Mouse (Mus musculus) intestine, embryonic 16.5 days (tissue): ENCODE measurements around the gene Hist1h4h. TPM values are rescaled to one million over a fixed set of nuclear protein-coding genes. Genes with fewer than 3 reads are reported as not detected.
"Not testable (repeated sequence)": the region's sequence is repeated elsewhere in the genome, so short reads cannot be mapped to it uniquely, and the experiment has no call there.

Source experiments
- ATAC-seq: fragments of 200-750 bp; cut with Nextera tagmentation; 2 replicates; pipeline ENCODE4 v1.8.0; 2017; ENCODE audit warnings: moderate TSS enrichment, moderate library complexity
- H3K27ac ChIP-seq: fragments of 300-500 bp; sonication (generic); 2 replicates; pipeline ENCODE4 v1.5.1; 2014; ENCODE audit warnings: mild to moderate bottlenecking, low read length
- H3K27me3 ChIP-seq: fragments of 300-500 bp; sonication (generic); replicated peaks from 2 replicates; pipeline ENCODE4 v1.6.1; 2014; ENCODE audit warnings: low read length, control low read depth, mixed read lengths; ENCODE audit not compliant: control insufficient read depth, insufficient read depth
- H3K36me3 ChIP-seq: fragments of 300-500 bp; sonication (generic); 2 replicates; pipeline ENCODE4 v1.6.1; 2014; ENCODE audit warnings: low read length, control low read depth; ENCODE audit not compliant: control insufficient read depth, insufficient read depth
- H3K4me1 ChIP-seq: fragments of 300-500 bp; sonication (generic); 2 replicates; pipeline ENCODE4 v1.6.1; 2014; ENCODE audit warnings: low read length, control low read depth, mixed read lengths; ENCODE audit not compliant: control insufficient read depth, insufficient read depth
- H3K4me2 ChIP-seq: fragments of 300-500 bp; sonication (generic); 2 replicates; pipeline ENCODE4 v1.6.1; 2014; ENCODE audit warnings: low read depth, low read length, control low read depth
- H3K4me3 ChIP-seq: fragments of 300-500 bp; sonication (generic); 2 replicates; pipeline ENCODE4 v1.5.1; 2014; ENCODE audit warnings: mild to moderate bottlenecking, low read length
- H3K9ac ChIP-seq: fragments of 300-500 bp; sonication (generic); 2 replicates; pipeline ENCODE4 v1.6.1; 2014; ENCODE audit warnings: low read depth, low read length
- H3K9me3 ChIP-seq: fragments of 300-500 bp; sonication (generic); 2 replicates; pipeline ENCODE4 v1.6.1; 2016; ENCODE audit warnings: low read length, control low read depth; ENCODE audit not compliant: control insufficient read depth
- WGBS: fragments of 180-500 bp; shearing (Covaris S2); extraction: QIAGEN DNeasy Blood & Tissue Kit; methylation state at CpG from one replicate; pipeline ENCODE4 v1.1.7; 2014; 5-methylcytosine and 5-hydroxymethylcytosine counted together
- polyA plus RNA-seq: library from polyadenylated mRNA; unstranded; fragments of >200 nt; fragmentation: Nextera tagmentation; extraction: Ambion mirVana; gene quantifications from 2 replicates; pipeline ENCODE4 v1.2.1, GENCODE M21; 2015

The Hist1h4h gene
- polyA plus RNA-seq, 1 experiment from 2014 or later: 3.5 TPM

- Histone ChIP-seq H3K4me3 (no peak overlapping the region), H3K9me3 (no peaks in the 10 kb centered on the region), H3K27ac (no peak overlapping the region), H3K4me1 (peaks cover 14% of the 10 kb centered on the region), H3K27me3 (no peaks in the 10 kb centered on the region), H3K36me3 (no peaks in the 10 kb centered on the region), H3K4me2 (no peak overlapping the region), H3K9ac (no peak overlapping the region)
- WGBS: 68% methylated on average over 5 of the region's 5 CpGs
- no peak for ATAC-seq
Measured at GRCm38 (mm10) chr13:23529005-23529404, 1.8 kb upstream of the Hist1h4h start.

GRCm38 (mm10) chr13:23529480-23530165 lies 1.2 kb upstream of the Hist1h4h start:
- no peak overlapping the region for H3K27ac ChIP-seq
- ATAC-seq: no peak
- peak overlapping the region; percentile 65 for H3K4me2 ChIP-seq
- H3K9ac ChIP-seq: peak overlapping the region; percentile 54; the same call in 1 of the 2 replicates
- H3K4me3 ChIP-seq: peak overlapping the region; percentile 59
- H3K27me3 ChIP-seq: no peaks in the 10 kb centered on the region
- no peaks in the 10 kb centered on the region for H3K36me3 ChIP-seq
- H3K9me3 ChIP-seq: no peaks in the 10 kb centered on the region
- WGBS: 20% methylated on average over 2 of the region's 2 CpGs
- H3K4me1 ChIP-seq: peaks cover 15% of the 10 kb centered on the region

- H3K27ac ChIP-seq: peak overlapping the region; percentile 98
- H3K9me3 ChIP-seq: no peaks in the 10 kb centered on the region
- H3K4me3 ChIP-seq: peak overlapping the region; percentile 59
- peaks cover 17% of the 10 kb centered on the region for H3K4me1 ChIP-seq
- H3K4me2 ChIP-seq: peak overlapping the region; percentile 65
- no peaks in the 10 kb centered on the region for H3K27me3 ChIP-seq
- no peaks in the 10 kb centered on the region for H3K36me3 ChIP-seq
- under 1% methylated on average over 20 of the region's 20 CpGs for WGBS
- peak overlapping the region; percentile 74 for H3K9ac ChIP-seq
- no peak for ATAC-seq
Measured at GRCm38 (mm10) chr13:23530181-23530900, 509 bp upstream of the Hist1h4h start.

GRCm38 (mm10) chr13:23532262-23533075 lies 1.6 kb downstream of the Hist1h4h start:
- no peaks in the 10 kb centered on the region for H3K27me3 ChIP-seq
- H3K4me2 ChIP-seq: peak overlapping the region; percentile 65
- peak overlapping the region; percentile 74 for H3K9ac ChIP-seq
- WGBS: 15% methylated on average over 9 of the region's 9 CpGs
- H3K36me3 ChIP-seq: no peaks in the 10 kb centered on the region
- no peaks in the 10 kb centered on the region for H3K9me3 ChIP-seq
- H3K4me3 ChIP-seq: peak overlapping the region; percentile 59
- H3K27ac ChIP-seq: peak overlapping the region; percentile 98
- H3K4me1 ChIP-seq: peaks cover 23% of the 10 kb centered on the region
- no peak for ATAC-seq

- peak within 1 kb of the TSS; percentile 55 for H3K4me3 ChIP-seq
- peak within 1 kb of the TSS; percentile 65 for H3K4me2 ChIP-seq
- ATAC-seq: peak; percentile 51
- H3K27ac ChIP-seq: peak within 1 kb of the TSS; percentile 98
- under 1% methylated on average over 24 of the region's 53 CpGs for WGBS
- H3K27me3 ChIP-seq, H3K9me3 ChIP-seq, H3K36me3 ChIP-seq: not testable (repeated sequence)
- peak within 1 kb of the TSS; percentile 74 for H3K9ac ChIP-seq
- H3K4me1 ChIP-seq: peaks cover 23% of the 10 kb centered on the region
Measured at GRCm38 (mm10) chr13:23533560-23534367, 2.9 kb downstream of the Hist1h4h start, which contains the start of gene Hist1h2af. TSS of gene Hist1h2af (plus strand) at chr13:23533906.

GRCm38 (mm10) chr13:23534368-23535131 lies 3.7 kb downstream of the Hist1h4h start:
- Histone ChIP-seq H3K36me3 (no peaks in the 10 kb centered on the region), H3K4me2 (peak overlapping the region; percentile 65), H3K27me3 (no peaks in the 10 kb centered on the region), H3K9ac (peak overlapping the region; percentile 67), H3K4me1 (peaks cover 21% of the 10 kb centered on the region), H3K4me3 (peak overlapping the region; percentile 55), H3K27ac (peak overlapping the region; percentile 98), H3K9me3 (no peaks in the 10 kb centered on the region)
- under 1% methylated on average over 15 of the region's 15 CpGs for WGBS
- peak; percentile 34 for ATAC-seq

- Histone ChIP-seq H3K9ac (peak within 1 kb of the TSS; percentile 68), H3K4me2 (peak within 1 kb of the TSS; percentile 65), H3K4me1 (peaks cover 21% of the 10 kb centered on the region), H3K4me3 (peak within 1 kb of the TSS; percentile 55), H3K27ac (peak within 1 kb of the TSS; percentile 98)
- peak; percentile 91 for ATAC-seq
- not testable (repeated sequence) for H3K36me3 ChIP-seq, H3K9me3 ChIP-seq, H3K27me3 ChIP-seq
- WGBS: 1% methylated on average over 37 of the region's 62 CpGs
Measured at GRCm38 (mm10) chr13:23535137-23536075, 4.6 kb downstream of the Hist1h4h start, which contains the start of gene Hist1h3g. TSS of gene Hist1h3g (plus strand) at chr13:23535422.
